Mouse (Mus musculus) erythroblast, embryonic 14.5 days (primary cell): ENCODE data around the gene Gpr55.

ENCODE experiments used
- GATA1 ChIP-seq: IDR thresholded peaks from 2 replicates; pipeline ENCODE4 v1.6.1; 2012; ENCODE audit warnings: low read length, inconsistent platforms, mixed read lengths
- TAL1 ChIP-seq: IDR thresholded peaks from 3 replicates; pipeline ENCODE4 v1.6.1; 2012; ENCODE audit warnings: low read length, inconsistent platforms, mixed read lengths

DNA sequence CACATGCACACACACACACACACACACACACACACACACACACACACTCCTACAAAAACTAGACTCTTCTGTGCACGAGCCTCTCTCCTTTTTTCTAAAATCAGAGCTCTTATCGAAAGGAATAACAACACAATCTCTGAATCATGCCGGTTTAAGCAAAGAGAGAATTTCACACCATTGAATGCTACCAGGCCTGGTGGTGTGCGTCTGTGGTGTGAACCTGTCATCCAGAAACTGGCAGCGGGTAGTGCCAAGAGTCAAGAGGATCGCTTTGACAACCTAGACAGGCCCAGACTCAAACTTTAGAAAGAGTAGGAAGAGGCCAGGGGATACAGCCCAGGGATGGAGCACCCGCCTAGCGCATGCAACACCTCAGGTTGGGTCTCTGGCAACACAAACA is 18.5 kb downstream of the Gpr55 start:
- TF ChIP-seq TAL1 (no peak), GATA1 (no peak)
